Mouse (Mus musculus): ENCODE data around the gene Serpinb6d. TPM values are rescaled to one million over a fixed set of nuclear protein-coding genes. Genes with fewer than 3 reads are reported as not detected.

Serpinb6d gene
- polyA plus RNA-seq (2015; fragmentation: Nextera tagmentation; extraction: Ambion mirVana): not detected in 2 replicates

DNA sequence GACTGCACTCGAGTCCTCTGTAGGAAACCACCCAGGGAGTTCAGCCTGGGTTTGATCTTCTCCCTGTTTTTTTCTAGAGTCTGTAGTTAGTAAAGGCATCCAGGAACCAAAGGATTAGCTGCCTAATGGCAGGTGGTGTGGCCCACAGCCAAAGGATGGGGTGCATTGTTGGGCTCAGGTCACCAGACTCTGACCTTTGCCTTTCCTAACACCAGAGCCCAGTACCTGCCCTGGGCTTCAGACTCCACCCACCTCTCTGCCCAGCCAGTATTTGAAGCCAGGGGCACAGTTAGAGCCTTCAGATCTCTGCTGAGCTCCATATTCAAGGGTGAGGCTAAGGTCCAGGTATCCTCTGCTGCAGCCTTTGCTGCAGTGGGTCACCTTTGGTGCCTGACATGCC lies at the start of gene Serpinb6d:
Gene Serpinb6d (plus strand): TSS at position 301 of the 400 bp plus-strand sequence.
- Histone ChIP-seq H3K9ac (no peak within 1 kb of the TSS), H3K36me3 (no peaks in the 10 kb centered on the region), H3K27me3 (no peaks in the 10 kb centered on the region), H3K4me3 (replicated peaks) (no peak within 1 kb of the TSS), H3K4me2 (no peak within 1 kb of the TSS), H3K9me3 (replicated peaks) (no peaks in the 10 kb centered on the region; the same call in 1 of the 2 replicates), H3K27ac (no peak within 1 kb of the TSS), H3K4me1 (no peaks in the 10 kb centered on the region)
- 71% methylated on average over 1 of the region's 1 CpGs for WGBS
- ATAC-seq (replicated peaks; ENCODE audit: low FRiP score): no peak

DNA sequence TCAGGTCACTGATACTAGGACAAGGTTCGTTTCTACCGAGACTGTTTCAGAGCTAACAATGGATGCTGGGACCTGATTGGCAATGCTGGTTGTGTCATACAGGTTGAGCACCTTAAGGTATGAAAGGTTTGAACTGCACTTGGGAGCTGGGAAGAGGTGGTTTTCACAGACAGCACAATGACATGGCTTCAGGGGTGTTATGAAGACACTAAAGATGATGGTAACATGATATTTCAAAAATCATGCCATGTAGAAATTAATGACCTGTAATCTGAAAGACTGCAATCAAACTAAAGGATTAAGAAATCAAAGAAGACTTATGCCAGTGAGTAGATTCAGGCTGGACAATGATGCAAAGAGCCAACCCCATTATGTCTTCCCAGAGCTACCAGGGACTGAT lies 38.3 kb upstream of the Serpinb6d start:
- Histone ChIP-seq H3K4me3 (replicated peaks) (no peak overlapping the region), H3K4me2 (no peak overlapping the region), H3K27ac (no peak overlapping the region), H3K9ac (no peak overlapping the region), H3K36me3 (no peaks in the 10 kb centered on the region), H3K27me3 (no peaks in the 10 kb centered on the region), H3K9me3 (replicated peaks) (no peaks in the 10 kb centered on the region), H3K4me1 (no peaks in the 10 kb centered on the region)
- 93% methylated on average over 2 of the region's 2 CpGs for whole genome bisulfite sequencing
- no peak for ATAC-seq (replicated peaks; ENCODE audit: low FRiP score)

DNA sequence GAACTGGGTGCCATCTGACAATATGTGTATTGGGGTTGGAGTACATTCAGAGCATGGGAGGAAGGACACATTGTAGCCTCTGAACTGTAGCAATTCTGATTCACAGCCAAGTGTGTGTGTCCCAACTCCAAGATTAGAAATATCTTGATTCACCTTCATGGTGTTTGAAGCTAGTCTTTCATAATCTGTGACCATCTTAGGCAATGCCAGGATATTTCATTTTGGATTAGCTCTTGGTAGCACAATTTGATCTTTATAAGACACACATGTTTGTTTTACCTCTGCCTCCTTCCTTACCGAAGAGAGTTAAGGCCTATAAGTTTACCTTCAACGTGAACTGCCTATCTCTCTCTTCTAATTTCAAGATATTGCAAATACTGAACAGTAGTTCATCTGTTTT lies 18.7 kb upstream of the Serpinb6d start:
- Histone ChIP-seq H3K9me3 (replicated peaks) (no peaks in the 10 kb centered on the region; the same call in 1 of the 2 replicates), H3K4me3 (replicated peaks) (no peak overlapping the region), H3K4me1 (no peaks in the 10 kb centered on the region), H3K27me3 (no peaks in the 10 kb centered on the region), H3K36me3 (no peaks in the 10 kb centered on the region), H3K27ac (no peak overlapping the region), H3K9ac (no peak overlapping the region), H3K4me2 (no peak overlapping the region)
- ATAC-seq (replicated peaks; ENCODE audit: low FRiP score): no peak
- WGBS: 80% methylated on average over 2 of the region's 2 CpGs

DNA sequence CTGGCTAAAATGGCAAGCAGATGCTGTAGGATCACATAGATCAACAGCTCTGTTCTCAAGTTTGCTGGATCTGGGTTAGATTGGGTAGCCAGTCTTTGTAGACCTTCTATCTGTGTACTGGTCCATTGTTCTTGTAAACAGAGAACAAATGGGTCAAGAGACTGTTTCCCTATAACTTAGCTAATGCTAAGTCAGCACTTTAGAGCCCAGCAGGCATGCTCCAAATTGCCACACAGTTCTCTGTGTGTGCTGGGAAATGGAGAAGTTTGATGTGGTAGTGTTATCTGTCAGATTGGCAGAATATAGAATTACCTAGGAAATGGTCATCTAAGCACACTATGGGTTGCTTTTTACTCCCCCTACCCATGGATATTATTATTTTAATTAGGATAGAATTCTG lies 1.3 kb downstream of the Serpinb6d start:
- Histone ChIP-seq H3K27me3 (no peaks in the 10 kb centered on the region), H3K9ac (no peak overlapping the region), H3K9me3 (replicated peaks) (no peaks in the 10 kb centered on the region; the same call in 1 of the 2 replicates), H3K27ac (no peak overlapping the region), H3K4me1 (no peaks in the 10 kb centered on the region), H3K4me2 (no peak overlapping the region), H3K4me3 (replicated peaks) (no peak overlapping the region), H3K36me3 (no peaks in the 10 kb centered on the region)
- no peak for ATAC-seq (replicated peaks; ENCODE audit: low FRiP score)

DNA sequence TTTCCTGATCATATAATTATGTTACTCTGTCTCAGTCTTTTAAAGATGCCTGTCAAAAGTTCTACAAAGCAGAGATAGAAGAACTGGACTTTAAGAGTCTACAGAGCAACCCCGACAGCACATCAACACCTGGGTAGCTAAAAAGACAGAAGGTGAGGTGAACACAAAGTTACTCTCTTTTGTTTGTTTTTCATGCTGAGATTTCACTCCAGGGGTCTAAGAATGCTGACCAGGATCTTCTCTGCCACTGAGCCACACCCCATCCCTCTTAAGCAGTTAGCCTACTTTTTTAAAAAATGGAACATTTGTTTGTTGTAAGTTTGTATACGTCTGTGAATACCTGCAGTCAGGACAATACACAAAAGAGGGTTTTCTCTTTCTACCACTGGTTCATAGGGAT lies 59.1 kb downstream of the Serpinb6d start:
- no peaks in the 10 kb centered on the region for H3K9me3 ChIP-seq (replicated peaks)
- H3K4me2 ChIP-seq: no peak overlapping the region
- H3K36me3 ChIP-seq: no peaks in the 10 kb centered on the region
- no peaks in the 10 kb centered on the region for H3K4me1 ChIP-seq
- H3K4me3 ChIP-seq (replicated peaks): no peak overlapping the region
- no peak overlapping the region for H3K27ac ChIP-seq
- 70% methylated on average over 2 of the region's 2 CpGs for WGBS
- no peak overlapping the region for H3K9ac ChIP-seq
- no peaks in the 10 kb centered on the region for H3K27me3 ChIP-seq
- no peak for ATAC-seq (replicated peaks; ENCODE audit: low FRiP score)

Other genes with a start within 250 kb of the Serpinb6d start
- gene Serpinb9g, start 176.6 kb upstream of the Serpinb6d start, polyA plus RNA-seq (2015; fragmentation: Nextera tagmentation; extraction: Ambion mirVana): not detected in 2 replicates
- gene Serpinb6e, start 182.0 kb downstream of the Serpinb6d start, polyA plus RNA-seq (2015; fragmentation: Nextera tagmentation; extraction: Ambion mirVana): not detected in 2 replicates
- gene Serpinb6c, start 244.3 kb downstream of the Serpinb6d start, polyA plus RNA-seq (2015; fragmentation: Nextera tagmentation; extraction: Ambion mirVana): 0.19 and 0.32 TPM in 2 replicates

Measured in kidney, embryonic 15.5 days (tissue).